Mouse (Mus musculus): ENCODE data around the gene Tiam1.

The Tiam1 gene

GRCm38 (mm10) chr16:89812891-89813290 is 330.7 kb downstream of the Tiam1 start:
- intact Hi-C loops (cut with DNase I) = no loop called here

- intact Hi-C loops (cut with DNase I) = no loop called here
These were observed 333.2 kb downstream of the Tiam1 start for GRCm38 (mm10) chr16:89810398-89810797.

- intact Hi-C loops (cut with DNase I) = no loop called here
These were observed 335.4 kb downstream of the Tiam1 start for GRCm38 (mm10) chr16:89808168-89808567.

GRCm38 (mm10) chr16:89805946-89806345 is 337.6 kb downstream of the Tiam1 start:
- intact Hi-C loops (cut with DNase I) = no loop called here

GRCm38 (mm10) chr16:89805210-89805609 is 338.4 kb downstream of the Tiam1 start:
- intact Hi-C loops (cut with DNase I) = no loop called here

- intact Hi-C loops (cut with DNase I) = no loop called here
These were observed 342.1 kb downstream of the Tiam1 start for GRCm38 (mm10) chr16:89801493-89801892.

GRCm38 (mm10) chr16:89799772-89800171 is 343.8 kb downstream of the Tiam1 start:
- intact Hi-C loops (cut with DNase I) = no loop called here

GRCm38 (mm10) chr16:89796566-89796965 is 347.0 kb downstream of the Tiam1 start:
- intact Hi-C loops (cut with DNase I) = no loop called here

- intact Hi-C loops (cut with DNase I) = no loop called here
These were observed 353.7 kb downstream of the Tiam1 start for GRCm38 (mm10) chr16:89789792-89790434.

- intact Hi-C loops (cut with DNase I) = no loop called here
These were observed 357.8 kb downstream of the Tiam1 start for GRCm38 (mm10) chr16:89785795-89786194.

GRCm38 (mm10) chr16:89779705-89780104 is 363.9 kb downstream of the Tiam1 start:
- intact Hi-C loops (cut with DNase I) = no loop called here

- intact Hi-C loops (cut with DNase I) = no loop called here
These were observed 366.1 kb downstream of the Tiam1 start for GRCm38 (mm10) chr16:89777450-89777849.

- intact Hi-C loops (cut with DNase I) = loop anchor here (2.0 kb wide), 2 partner anchors 56 to 410 kb away; no protein-coding TSS in a partner anchor
These were observed 369.0 kb downstream of the Tiam1 start for GRCm38 (mm10) chr16:89774553-89774913.

GRCm38 (mm10) chr16:89773657-89774552 is 369.7 kb downstream of the Tiam1 start:
- intact Hi-C loops (cut with DNase I) = loop anchor here (2.0 kb wide), 2 partner anchors 57 to 411 kb away; no protein-coding TSS in a partner anchor

GRCm38 (mm10) chr16:89765919-89766318 is 377.6 kb downstream of the Tiam1 start:
- intact Hi-C loops (cut with DNase I) = no loop called here

GRCm38 (mm10) chr16:89765470-89765869 is 378.1 kb downstream of the Tiam1 start:
- intact Hi-C loops (cut with DNase I) = no loop called here

GRCm38 (mm10) chr16:89763812-89764211 is 379.8 kb downstream of the Tiam1 start:
- intact Hi-C loops (cut with DNase I) = loop anchor here (5.0 kb wide), 1 partner anchor 247 kb away; no protein-coding TSS in a partner anchor

GRCm38 (mm10) chr16:89762523-89762922 is 381.0 kb downstream of the Tiam1 start:
- intact Hi-C loops (cut with DNase I) = loop anchor here (5.0 kb wide), 1 partner anchor 245 kb away; no protein-coding TSS in a partner anchor

- intact Hi-C loops (cut with DNase I) = loop anchor here (5.0 kb wide), 1 partner anchor 245 kb away; no protein-coding TSS in a partner anchor
These were observed 381.5 kb downstream of the Tiam1 start for GRCm38 (mm10) chr16:89762096-89762495.

GRCm38 (mm10) chr16:89757384-89757783 is 386.2 kb downstream of the Tiam1 start:
- intact Hi-C loops (cut with DNase I) = no loop called here

- intact Hi-C loops (cut with DNase I) = no loop called here
These were observed 388.9 kb downstream of the Tiam1 start for GRCm38 (mm10) chr16:89754709-89755108.

- intact Hi-C loops (cut with DNase I) = no loop called here
These were observed 395.7 kb downstream of the Tiam1 start for GRCm38 (mm10) chr16:89747864-89748263.

Measured in adrenal gland (tissue).